Mouse (Mus musculus) stomach, embryonic 15.5 days (tissue): ENCODE data around the gene Mitf. TPM values are rescaled to one million over a fixed set of nuclear protein-coding genes. Genes with fewer than 3 reads are reported as not detected.

Experiments
- ATAC-seq: fragments of 200-750 bp; cut with Nextera tagmentation; 2 replicates; pipeline ENCODE4 v1.8.0; 2017; ENCODE audit warnings: low read depth, moderate number of reproducible peaks, moderate TSS enrichment; ENCODE audit not compliant: insufficient read depth, low FRiP score
- H3K27ac ChIP-seq: fragments of 300-500 bp; sonication (generic); 2 replicates; pipeline ENCODE4 v1.5.1; 2015; ENCODE audit warnings: mild to moderate bottlenecking, inconsistent platforms
- H3K27me3 ChIP-seq: fragments of 300-500 bp; sonication (generic); replicated peaks from 2 replicates; pipeline ENCODE4 v1.6.1; 2015; ENCODE audit warnings: inconsistent platforms
- H3K36me3 ChIP-seq: fragments of 300-500 bp; sonication (generic); 2 replicates; pipeline ENCODE4 v1.6.1; 2015; ENCODE audit warnings: inconsistent platforms
- H3K4me1 ChIP-seq: fragments of 300-500 bp; sonication (generic); 2 replicates; pipeline ENCODE4 v1.6.1; 2015; ENCODE audit warnings: inconsistent platforms
- H3K4me2 ChIP-seq: fragments of 300-500 bp; sonication (generic); 2 replicates; pipeline ENCODE4 v1.6.1; 2015; ENCODE audit warnings: mild to moderate bottlenecking, inconsistent platforms
- H3K4me3 ChIP-seq: fragments of 300-500 bp; sonication (generic); replicated peaks from 2 replicates; pipeline ENCODE4 v1.5.1; 2015; ENCODE audit warnings: inconsistent platforms
- H3K9ac ChIP-seq: fragments of 300-500 bp; sonication (generic); 2 replicates; pipeline ENCODE4 v1.6.1; 2015; ENCODE audit warnings: inconsistent platforms
- H3K9me3 ChIP-seq: fragments of 300-500 bp; sonication (generic); 2 replicates; pipeline ENCODE4 v1.6.1; 2016; ENCODE audit warnings: inconsistent platforms
- WGBS: fragments of 180-500 bp; shearing (Covaris S2); methylation state at CpG from one replicate; pipeline ENCODE4 v1.1.7; 2015; 5-methylcytosine and 5-hydroxymethylcytosine counted together
- polyA plus RNA-seq: library from polyadenylated mRNA; unstranded; fragments of >200 nt; fragmentation: Nextera tagmentation; extraction: Ambion mirVana; gene quantifications from 2 replicates; pipeline ENCODE4 v1.2.1, GENCODE M21; 2015

Mitf gene
- polyA plus RNA-seq, 1 experiment from 2014 or later, result 2.0 TPM

- Histone ChIP-seq H3K4me2 (no peak overlapping the region), H3K9me3 (no peaks in the 10 kb centered on the region), H3K4me3 (no peak overlapping the region), H3K36me3 (no peaks in the 10 kb centered on the region), H3K9ac (no peak overlapping the region), H3K27me3 (no peaks in the 10 kb centered on the region), H3K27ac (no peak overlapping the region), H3K4me1 (no peaks in the 10 kb centered on the region)
- WGBS, result 76% methylated on average over 4 of the region's 4 CpGs
- ATAC-seq, result no peak
Measured at GRCm38 (mm10) chr6:97887893-97888292, 81.0 kb downstream of the Mitf start.

- Histone ChIP-seq H3K9ac (no peak overlapping the region), H3K4me3 (no peak overlapping the region), H3K4me2 (no peak overlapping the region), H3K9me3 (no peaks in the 10 kb centered on the region), H3K27me3 (no peaks in the 10 kb centered on the region), H3K4me1 (no peaks in the 10 kb centered on the region), H3K36me3 (no peaks in the 10 kb centered on the region), H3K27ac (no peak overlapping the region)
- 73% methylated on average over 3 of the region's 3 CpGs for WGBS
- ATAC-seq, result no peak
Measured at GRCm38 (mm10) chr6:97888596-97888995, 81.7 kb downstream of the Mitf start.

- Histone ChIP-seq H3K36me3 (no peaks in the 10 kb centered on the region), H3K4me1 (no peaks in the 10 kb centered on the region), H3K9ac (no peak overlapping the region), H3K9me3 (no peaks in the 10 kb centered on the region), H3K4me2 (no peak overlapping the region), H3K27ac (no peak overlapping the region), H3K27me3 (no peaks in the 10 kb centered on the region), H3K4me3 (no peak overlapping the region)
- no peak for ATAC-seq
- WGBS, result 68% methylated on average over 5 of the region's 5 CpGs
Measured at GRCm38 (mm10) chr6:97893546-97893945, 86.7 kb downstream of the Mitf start.

GRCm38 (mm10) chr6:97897191-97897590 lies 90.3 kb downstream of the Mitf start:
- no peak overlapping the region for H3K4me3 ChIP-seq
- no peak overlapping the region for H3K4me2 ChIP-seq
- H3K9me3 ChIP-seq, result no peaks in the 10 kb centered on the region
- H3K4me1 ChIP-seq, result no peaks in the 10 kb centered on the region
- WGBS, result 78% methylated on average over 6 of the region's 6 CpGs
- no peak for ATAC-seq
- H3K27ac ChIP-seq, result no peak overlapping the region
- no peaks in the 10 kb centered on the region for H3K27me3 ChIP-seq
- no peak overlapping the region for H3K9ac ChIP-seq
- H3K36me3 ChIP-seq, result no peaks in the 10 kb centered on the region

GRCm38 (mm10) chr6:97898085-97898484 lies 91.2 kb downstream of the Mitf start:
- Histone ChIP-seq H3K27ac (no peak overlapping the region), H3K4me3 (no peak overlapping the region), H3K4me2 (no peak overlapping the region), H3K36me3 (no peaks in the 10 kb centered on the region), H3K27me3 (no peaks in the 10 kb centered on the region), H3K9ac (no peak overlapping the region), H3K4me1 (no peaks in the 10 kb centered on the region), H3K9me3 (no peaks in the 10 kb centered on the region)
- 79% methylated on average over 5 of the region's 5 CpGs for WGBS
- ATAC-seq, result no peak

GRCm38 (mm10) chr6:97901561-97901960 lies 94.7 kb downstream of the Mitf start:
- WGBS, result 74% methylated on average over 5 of the region's 5 CpGs
- H3K9ac ChIP-seq, result no peak overlapping the region
- no peak for ATAC-seq

GRCm38 (mm10) chr6:97902205-97902604 lies 95.4 kb downstream of the Mitf start:
- no peak for ATAC-seq
- H3K27me3 ChIP-seq, result no peaks in the 10 kb centered on the region
- H3K4me3 ChIP-seq, result no peak overlapping the region
- 90% methylated on average over 1 of the region's 1 CpGs for WGBS
- H3K36me3 ChIP-seq, result no peaks in the 10 kb centered on the region
- H3K9me3 ChIP-seq, result no peaks in the 10 kb centered on the region
- no peak overlapping the region for H3K27ac ChIP-seq
- H3K4me2 ChIP-seq, result no peak overlapping the region
- no peaks in the 10 kb centered on the region for H3K4me1 ChIP-seq
- H3K9ac ChIP-seq, result no peak overlapping the region

More at GRCm38 (mm10) chr6:97901561-97901960, 94.7 kb downstream of the Mitf start:
- Histone ChIP-seq H3K9me3 (no peaks in the 10 kb centered on the region), H3K4me1 (no peaks in the 10 kb centered on the region), H3K36me3 (no peaks in the 10 kb centered on the region), H3K27me3 (no peaks in the 10 kb centered on the region), H3K4me3 (no peak overlapping the region), H3K27ac (no peak overlapping the region), H3K4me2 (no peak overlapping the region)

- 89% methylated on average over 8 of the region's 8 CpGs for WGBS
- H3K27me3 ChIP-seq, result no peaks in the 10 kb centered on the region
- H3K4me1 ChIP-seq, result peaks cover 7% of the 10 kb centered on the region
- no peaks in the 10 kb centered on the region for H3K9me3 ChIP-seq
- ATAC-seq, result no peak
- H3K9ac ChIP-seq, result no peak overlapping the region
- H3K4me2 ChIP-seq, result no peak overlapping the region
- H3K36me3 ChIP-seq, result no peaks in the 10 kb centered on the region
- H3K4me3 ChIP-seq, result no peak overlapping the region
- no peak overlapping the region for H3K27ac ChIP-seq
Measured at GRCm38 (mm10) chr6:97914768-97915167, 107.9 kb downstream of the Mitf start.

- ATAC-seq, result no peak
Measured at GRCm38 (mm10) chr6:97916386-97916903, 109.6 kb downstream of the Mitf start.

GRCm38 (mm10) chr6:97918051-97918450 lies 111.2 kb downstream of the Mitf start:
- no peak for ATAC-seq
- Histone ChIP-seq H3K27ac (no peak overlapping the region), H3K9ac (no peak overlapping the region)

More at GRCm38 (mm10) chr6:97916386-97916903, 109.6 kb downstream of the Mitf start:
- Histone ChIP-seq H3K4me2 (no peak overlapping the region), H3K4me3 (no peak overlapping the region), H3K9me3 (no peaks in the 10 kb centered on the region), H3K27ac (no peak overlapping the region), H3K36me3 (no peaks in the 10 kb centered on the region), H3K27me3 (no peaks in the 10 kb centered on the region), H3K4me1 (peaks cover 7% of the 10 kb centered on the region), H3K9ac (no peak overlapping the region)
- 77% methylated on average over 7 of the region's 7 CpGs for WGBS

GRCm38 (mm10) chr6:97918481-97918880 lies 111.6 kb downstream of the Mitf start:
- H3K36me3 ChIP-seq, result no peaks in the 10 kb centered on the region
- H3K27me3 ChIP-seq, result no peaks in the 10 kb centered on the region
- no peak overlapping the region for H3K9ac ChIP-seq
- H3K4me1 ChIP-seq, result peaks cover 7% of the 10 kb centered on the region
- no peaks in the 10 kb centered on the region for H3K9me3 ChIP-seq
- no peak for ATAC-seq
- no peak overlapping the region for H3K4me3 ChIP-seq
- H3K4me2 ChIP-seq, result no peak overlapping the region
- no peak overlapping the region for H3K27ac ChIP-seq
- 80% methylated on average over 7 of the region's 7 CpGs for WGBS

More at GRCm38 (mm10) chr6:97918051-97918450, 111.2 kb downstream of the Mitf start:
- peaks cover 7% of the 10 kb centered on the region for H3K4me1 ChIP-seq
- 36% methylated on average over 4 of the region's 4 CpGs for WGBS
- no peaks in the 10 kb centered on the region for H3K36me3 ChIP-seq
- no peak overlapping the region for H3K4me2 ChIP-seq
- no peaks in the 10 kb centered on the region for H3K27me3 ChIP-seq
- H3K4me3 ChIP-seq, result no peak overlapping the region
- no peaks in the 10 kb centered on the region for H3K9me3 ChIP-seq

GRCm38 (mm10) chr6:97919287-97919686 lies 112.4 kb downstream of the Mitf start:
- Histone ChIP-seq H3K9ac (no peak overlapping the region), H3K4me1 (peaks cover 7% of the 10 kb centered on the region), H3K27me3 (no peaks in the 10 kb centered on the region), H3K4me3 (no peak overlapping the region), H3K36me3 (no peaks in the 10 kb centered on the region), H3K27ac (no peak overlapping the region), H3K4me2 (no peak overlapping the region), H3K9me3 (no peaks in the 10 kb centered on the region)
- 44% methylated on average over 8 of the region's 8 CpGs for WGBS
- no peak for ATAC-seq

- no peaks in the 10 kb centered on the region for H3K27me3 ChIP-seq
- no peak for ATAC-seq
Measured at GRCm38 (mm10) chr6:97921591-97921990, 114.7 kb downstream of the Mitf start.

More at GRCm38 (mm10) chr6:97921591-97921990, 114.7 kb downstream of the Mitf start:
- H3K27ac ChIP-seq, result no peak overlapping the region
- H3K4me1 ChIP-seq, result peaks cover 7% of the 10 kb centered on the region
- no peak overlapping the region for H3K9ac ChIP-seq
- H3K4me2 ChIP-seq, result no peak overlapping the region
- H3K4me3 ChIP-seq, result no peak overlapping the region
- H3K9me3 ChIP-seq, result no peaks in the 10 kb centered on the region
- no peaks in the 10 kb centered on the region for H3K36me3 ChIP-seq
- WGBS, result 80% methylated on average over 6 of the region's 6 CpGs
